Mouse (Mus musculus) olfactory bulb, adult 2 months (tissue): ENCODE data around the gene Papolg.

Experiments used
- CTCF ChIP-seq: fragments of 200-500 bp; IDR thresholded peaks from 2 replicates; pipeline ENCODE4 v1.5.1; 2012; ENCODE audit warnings: low read depth, mild to moderate bottlenecking, low read length, moderate library complexity; ENCODE audit not compliant: insufficient read depth
- POLR2A ChIP-seq: fragments of 200-500 bp; IDR thresholded peaks from 2 replicates; pipeline ENCODE4 v1.6.1; 2012; ENCODE audit warnings: mild to moderate bottlenecking, low read depth, low read length, moderate library complexity; ENCODE audit not compliant: insufficient read depth

GRCm38 (mm10) chr11:23856054-23856722 lies 38.9 kb downstream of the Papolg start:
- TF ChIP-seq CTCF (no peak), POLR2A (no peak)
